Mouse (Mus musculus) spleen, postnatal 36 days (tissue): ENCODE measurements around the gene Pramef12.
"Not testable (repeated sequence)": the region's sequence is repeated elsewhere in the genome, so short reads cannot be mapped to it uniquely, and the experiment has no call there.

Experiments used
- DNase-seq, 2 experiments: peaks; one replicate each; pipeline ENCODE4 v3.0.0; 2022; ENCODE audit warnings: low spot score in 2 of 2, mixed read lengths in 1 of 2

Pramef12 gene

DNA sequence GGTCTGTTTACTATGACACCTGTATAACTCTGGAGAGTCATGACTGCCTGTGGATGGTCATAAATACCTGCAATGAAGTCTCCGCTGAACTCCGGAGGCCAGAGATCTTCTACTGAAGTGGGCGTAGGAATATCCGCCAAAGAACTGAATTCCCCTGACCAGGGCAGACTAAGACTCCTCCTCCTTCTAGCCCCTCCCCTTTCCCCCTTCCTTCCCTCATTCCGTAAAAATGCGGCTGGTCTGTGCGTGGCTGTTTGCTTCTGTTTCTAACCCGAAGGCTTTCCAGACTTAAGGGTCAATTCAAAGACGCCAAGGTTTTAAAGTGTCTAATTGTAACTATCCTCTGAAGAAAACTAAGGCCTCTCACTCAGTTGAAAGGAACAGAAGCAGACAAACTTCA is at the start of gene Pramef12:
Gene Pramef12, minus strand, starts transcription at position 175 of the 400 bp plus-strand sequence.
- no peak for DNase-seq

DNA sequence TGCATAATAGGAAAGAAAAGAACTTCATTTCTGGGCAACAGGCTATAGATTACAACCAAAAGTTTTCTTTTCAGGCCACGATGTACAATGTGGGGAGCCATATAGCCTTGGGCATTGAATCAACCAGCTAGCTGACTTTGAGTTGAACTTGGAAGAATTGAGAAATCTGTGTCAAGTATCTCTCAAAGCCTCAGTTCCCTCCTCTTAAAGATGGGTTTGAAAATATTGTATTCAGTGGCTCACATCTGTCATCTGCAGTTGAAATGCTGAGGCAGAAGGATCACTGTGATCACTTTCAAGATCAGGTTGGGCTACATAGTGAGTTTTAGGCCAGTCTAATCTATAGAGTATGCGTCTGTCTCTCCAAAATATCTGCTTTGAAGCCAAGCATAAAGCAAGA is 45.0 kb upstream of the Pramef12 start, which contains the start of gene Gm9944:
Gene Gm9944, minus strand, starts transcription at position 101 of the 400 bp plus-strand sequence.
- no peak for DNase-seq

DNA sequence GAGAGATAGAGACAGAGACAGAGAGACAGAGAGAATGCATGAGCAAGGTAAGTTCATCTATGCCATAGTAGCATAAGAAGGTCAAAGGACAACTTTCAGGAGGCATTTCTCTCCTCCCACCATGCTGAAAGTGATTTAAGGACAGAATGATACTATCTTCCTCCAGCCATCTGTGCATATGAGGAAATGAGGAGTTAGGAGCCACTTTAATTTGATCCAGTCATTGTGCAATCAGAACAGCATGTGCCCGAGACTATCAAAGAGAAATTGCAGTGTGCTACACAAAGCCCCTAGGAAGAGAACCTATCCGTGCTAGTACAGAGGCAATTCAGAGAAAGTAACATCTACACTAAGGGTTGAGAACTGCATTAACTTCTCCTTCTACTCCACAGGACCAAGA is 40.3 kb upstream of the Pramef12 start:
- no peak for DNase-seq

- DNase-seq, result no peak
These were observed 33.3 kb upstream of the Pramef12 start for GRCm38 (mm10) chr4:144441582-144441981.

- no peak for DNase-seq
These were observed 32.8 kb upstream of the Pramef12 start for GRCm38 (mm10) chr4:144441095-144441494.

DNA sequence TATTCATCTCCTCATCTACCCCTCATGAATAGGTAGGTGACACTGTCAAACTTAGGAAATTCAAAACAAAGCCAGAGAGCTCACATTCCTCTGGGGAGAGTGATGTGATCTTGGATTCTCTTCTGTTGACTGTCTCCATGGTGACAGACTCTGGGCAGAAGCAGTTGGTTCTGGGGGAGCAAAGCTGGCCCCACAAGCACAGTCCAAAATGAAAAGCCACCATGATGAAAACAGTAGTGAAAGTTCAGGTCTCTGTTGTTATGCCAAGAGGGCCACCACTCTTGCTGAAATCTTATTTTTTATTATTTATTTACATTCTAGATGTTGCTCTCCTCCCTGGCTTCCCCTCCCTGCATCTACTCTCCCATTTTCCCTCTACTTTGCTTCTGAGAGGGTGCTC is 30.4 kb upstream of the Pramef12 start, which contains the start of gene 1700012P22Rik:
Gene 1700012P22Rik, minus strand, starts transcription at position 101 of the 400 bp plus-strand sequence.
- DNase-seq, result no peak

- DNase-seq, result no peak
These were observed 25.0 kb upstream of the Pramef12 start for GRCm38 (mm10) chr4:144433216-144433615.

GRCm38 (mm10) chr4:144430723-144431122 is 22.5 kb upstream of the Pramef12 start:
- no peak for DNase-seq

GRCm38 (mm10) chr4:144428868-144429267 is 20.6 kb upstream of the Pramef12 start:
- DNase-seq, result no peak

GRCm38 (mm10) chr4:144424590-144424989 is 16.3 kb upstream of the Pramef12 start:
- DNase-seq, result no peak

DNA sequence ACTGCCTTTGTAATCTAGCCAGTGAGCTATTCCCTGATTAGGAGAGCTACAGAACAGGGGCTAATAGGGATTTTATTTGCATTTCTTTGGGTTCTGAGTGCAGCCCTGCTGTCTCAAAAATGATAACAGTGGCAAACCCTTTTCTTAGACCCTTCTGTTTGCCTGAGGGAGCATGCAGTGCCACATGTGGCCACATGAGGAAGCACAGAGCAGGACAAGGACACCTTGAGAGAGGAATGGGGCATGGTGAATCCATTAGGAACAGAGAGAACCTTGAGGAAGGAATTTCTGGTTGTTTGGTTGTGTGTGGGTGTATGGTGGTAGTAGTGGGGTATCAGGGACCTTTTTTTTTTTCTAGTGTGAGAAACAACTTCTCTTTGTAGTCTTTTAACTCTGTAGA is 12.4 kb upstream of the Pramef12 start:
- no peak for DNase-seq

DNA sequence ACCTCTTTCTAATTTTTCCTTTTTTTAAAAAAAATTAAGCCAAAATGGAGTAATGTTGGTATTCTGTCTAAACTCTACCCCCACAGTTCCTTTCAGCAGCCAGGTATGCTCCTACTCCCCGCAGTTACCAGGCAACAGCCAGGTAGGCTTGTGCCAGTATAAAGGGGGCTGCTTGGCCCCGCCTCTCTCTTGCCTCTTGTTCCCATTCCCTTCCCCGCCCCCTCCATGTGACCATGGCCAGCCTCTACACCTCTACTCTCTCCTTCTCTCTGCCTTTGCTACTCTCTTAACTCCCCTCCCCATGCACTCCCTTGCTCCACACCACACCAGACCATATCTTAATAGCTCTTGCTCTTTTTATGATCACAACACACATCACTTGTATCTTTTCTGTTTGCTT is 2.0 kb downstream of the Pramef12 start:
- DNase-seq, result no peak

- no peak for DNase-seq
These were observed 3.7 kb downstream of the Pramef12 start for GRCm38 (mm10) chr4:144404456-144405086.

- no peak for DNase-seq
These were observed 5.6 kb downstream of the Pramef12 start for GRCm38 (mm10) chr4:144402712-144403111.

GRCm38 (mm10) chr4:144396316-144396715 is 11.9 kb downstream of the Pramef12 start:
- DNase-seq, result no peak

GRCm38 (mm10) chr4:144377911-144378310 is 30.4 kb downstream of the Pramef12 start, which contains the start of gene Pramef20:
Pramef20 (minus strand) TSS chr4:144377933.
- no peak for DNase-seq

- not testable (repeated sequence) for DNase-seq
These were observed 50.6 kb downstream of the Pramef12 start, which contains the start of gene Gm13119 for GRCm38 (mm10) chr4:144357642-144358041. Gm13119 (plus strand) TSS chr4:144357942.
